Mouse (Mus musculus) thymus, adult 2 months (tissue): ENCODE results near the gene Wrnip1.
"Not testable (repeated sequence)": the region's sequence is repeated elsewhere in the genome, so short reads cannot be mapped to it uniquely, and the experiment has no call there.

Experiments used
- CTCF ChIP-seq: fragments of 200-500 bp; IDR thresholded peaks from 2 replicates; pipeline ENCODE4 v1.5.1; 2012; ENCODE audit warnings: mild to moderate bottlenecking, control low read depth, low read length, moderate library complexity, borderline replicate concordance; ENCODE audit not compliant: control insufficient read depth, poor library complexity, insufficient read depth; ENCODE audit errors: extremely low read depth
- POLR2A ChIP-seq: fragments of 200-500 bp; IDR thresholded peaks from 2 replicates; pipeline ENCODE4 v1.6.1; 2012; ENCODE audit warnings: mild to moderate bottlenecking, low read length, control low read depth, moderate library complexity; ENCODE audit not compliant: control insufficient read depth, poor library complexity, insufficient read depth; ENCODE audit errors: extremely low read depth

DNA sequence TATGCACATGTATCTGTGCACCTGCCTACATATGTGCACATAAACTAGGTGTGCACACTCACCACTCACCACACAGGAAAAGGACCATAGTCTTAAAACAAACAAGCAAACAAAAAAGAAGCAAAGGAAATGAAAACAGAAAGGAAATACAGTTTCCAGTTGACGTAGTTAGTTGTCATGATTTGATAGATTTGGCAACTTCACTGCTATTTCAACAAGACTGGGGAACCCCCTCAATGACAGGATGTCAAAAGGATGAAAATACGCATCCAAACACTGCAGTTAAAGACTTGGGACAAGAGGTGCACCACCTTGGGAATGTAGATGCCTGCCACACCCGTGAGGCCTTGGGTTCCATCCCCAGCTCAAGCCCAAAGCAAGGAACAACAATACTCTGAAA is 62.7 kb downstream of the Wrnip1 start:
- not testable (repeated sequence) for TF ChIP-seq POLR2A, CTCF
